Mouse (Mus musculus): ENCODE measurements around the gene Vmn1r233. TPM values are rescaled to one million over a fixed set of nuclear protein-coding genes. Genes with fewer than 3 reads are reported as not detected.

The Vmn1r233 gene
- total RNA-seq (2021): not detected
- long read RNA-seq, experiment 1: 0 reads
- long read RNA-seq, experiment 2: 0 reads

- intact Hi-C loops (cut with DNase I): no loop called here
- no peak for TF ChIP-seq CTCF (IDR thresholded peaks at IDR 0.05)
- no peak within 1 kb of the TSS for H3K27ac ChIP-seq
- H3K4me3 ChIP-seq: no peak within 1 kb of the TSS
- no peak for DNase-seq
Measured at GRCm38 (mm10) chr17:20996364-20996763, at the start of gene Vmn1r233. Vmn1r233 (minus strand) TSS chr17:20996464.

- DNase-seq: no peak
- Histone ChIP-seq H3K4me3 (no peak overlapping the region), H3K27ac (no peak overlapping the region)
- intact Hi-C loops (cut with DNase I): no loop called here
- TF ChIP-seq CTCF (IDR thresholded peaks at IDR 0.05): no peak
Measured at GRCm38 (mm10) chr17:21018410-21019080, 22.3 kb upstream of the Vmn1r233 start.

- intact Hi-C loops (cut with DNase I): no loop called here
- no peak for DNase-seq
- no peak for TF ChIP-seq CTCF (IDR thresholded peaks at IDR 0.05)
- Histone ChIP-seq H3K4me3 (peak overlapping the region; percentile 89), H3K27ac (peak overlapping the region; percentile 89)
Measured at GRCm38 (mm10) chr17:21009726-21010125, 13.5 kb upstream of the Vmn1r233 start.

GRCm38 (mm10) chr17:21008382-21009331 is 12.4 kb upstream of the Vmn1r233 start, which contains the start of gene Zfp160:
Zfp160 (plus strand) TSS chr17:21008903.
- DNase-seq: peak; percentile 86
- peak within 1 kb of the TSS; percentile 89 for H3K4me3 ChIP-seq
- H3K27ac ChIP-seq: peak within 1 kb of the TSS; percentile 89
- TF ChIP-seq CTCF (IDR thresholded peaks at IDR 0.05): no peak
- intact Hi-C loops (cut with DNase I): loop anchor here (1.0 kb wide), 1 partner anchor 62 kb away; no protein-coding TSS in a partner anchor

GRCm38 (mm10) chr17:20993716-20994115 is 2.5 kb downstream of the Vmn1r233 start:
- intact Hi-C loops (cut with DNase I): no loop called here
- no peak for DNase-seq
- H3K4me3 ChIP-seq: no peak overlapping the region
- no peak overlapping the region for H3K27ac ChIP-seq
- TF ChIP-seq CTCF (IDR thresholded peaks at IDR 0.05): no peak

- no peak for DNase-seq
- intact Hi-C loops (cut with DNase I): no loop called here
- no peak for TF ChIP-seq CTCF (IDR thresholded peaks at IDR 0.05)
- Histone ChIP-seq H3K4me3 (no peak overlapping the region), H3K27ac (peak overlapping the region; percentile 55)
Measured at GRCm38 (mm10) chr17:20966681-20967080, 29.6 kb downstream of the Vmn1r233 start.

GRCm38 (mm10) chr17:20965421-20965820 is 30.8 kb downstream of the Vmn1r233 start:
- TF ChIP-seq CTCF (IDR thresholded peaks at IDR 0.05): no peak
- peak; percentile 46 for DNase-seq
- H3K27ac ChIP-seq: peak overlapping the region; percentile 38
- intact Hi-C loops (cut with DNase I): no loop called here
- H3K4me3 ChIP-seq: no peak overlapping the region

- Histone ChIP-seq H3K4me3 (no peak overlapping the region), H3K27ac (no peak overlapping the region)
- no peak for TF ChIP-seq CTCF (IDR thresholded peaks at IDR 0.05)
- intact Hi-C loops (cut with DNase I): no loop called here
- DNase-seq: no peak
Measured at GRCm38 (mm10) chr17:20960386-20960785, 35.9 kb downstream of the Vmn1r233 start.

- intact Hi-C loops (cut with DNase I): loop anchor here (1.0 to 10.0 kb wide), 5 partner anchors 62 to 1478 kb away; partner anchors contain the start of genes Zfp160, Zfp51, Zfp946 and Zfp948
- Histone ChIP-seq H3K4me3 (peak overlapping the region; percentile 85), H3K27ac (peak overlapping the region; percentile 97)
- no peak for DNase-seq
- TF ChIP-seq CTCF (IDR thresholded peaks at IDR 0.05): no peak
Measured at GRCm38 (mm10) chr17:20946636-20947035, 49.6 kb downstream of the Vmn1r233 start.

- peak overlapping the region; percentile 85 for H3K4me3 ChIP-seq
- TF ChIP-seq CTCF (IDR thresholded peaks at IDR 0.05): no peak
- peak overlapping the region; percentile 97 for H3K27ac ChIP-seq
- intact Hi-C loops (cut with DNase I): loop anchor here (1.0 to 10.0 kb wide), 5 partner anchors 62 to 1479 kb away; partner anchors contain the start of genes Zfp160, Zfp51, Zfp946 and Zfp948
- DNase-seq: peak; percentile 30
Measured at GRCm38 (mm10) chr17:20946026-20946565, 50.2 kb downstream of the Vmn1r233 start.

DNA sequence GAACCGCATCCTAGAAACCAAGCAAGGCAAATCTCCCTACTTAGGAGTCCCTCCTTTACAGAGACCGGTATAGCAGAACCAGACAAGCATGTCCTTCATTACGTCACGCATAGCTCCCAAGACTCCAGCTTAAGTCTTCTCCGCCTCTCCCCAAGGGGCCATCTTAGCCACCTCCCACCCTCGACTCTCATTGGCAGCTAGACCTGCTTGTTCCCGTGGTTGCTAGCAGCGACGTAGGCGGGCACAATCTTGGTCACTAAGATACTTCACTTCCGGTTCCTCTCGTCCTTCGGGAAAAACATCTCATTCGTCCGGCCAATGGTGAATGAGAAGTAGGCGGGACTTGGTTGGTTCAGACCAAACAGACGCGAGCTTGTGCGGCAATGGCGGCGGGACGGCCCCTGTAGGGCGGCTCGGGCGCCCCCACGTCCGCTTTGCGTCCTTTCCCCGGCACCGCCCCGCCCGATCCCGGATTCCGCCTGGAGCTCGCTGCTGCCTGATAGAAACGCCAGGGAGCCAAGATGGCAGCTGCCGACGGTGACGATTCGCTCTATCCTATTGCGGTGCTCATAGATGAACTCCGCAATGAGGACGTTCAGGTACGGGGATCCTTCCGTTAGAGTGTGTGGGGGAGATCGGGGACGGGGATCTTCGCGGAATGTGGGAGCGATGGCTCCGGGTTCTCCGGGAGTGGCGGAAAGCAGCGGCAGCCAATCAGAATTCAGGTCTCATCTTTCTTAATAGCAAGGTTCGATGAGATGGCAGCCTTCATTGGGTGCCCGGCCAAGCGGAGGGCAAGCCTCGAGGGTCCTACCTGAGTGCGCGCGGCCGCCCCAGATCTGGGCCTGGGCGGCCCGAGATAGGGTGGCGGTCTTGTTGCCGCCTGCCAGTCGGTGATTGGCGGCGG is 51.0 kb downstream of the Vmn1r233 start, which contains the start of gene Ppp2r1a:
Gene Ppp2r1a, plus strand, starts transcription at position 327 of the 907 bp plus-strand sequence.
- no peak for TF ChIP-seq CTCF (IDR thresholded peaks at IDR 0.05)
- H3K4me3 ChIP-seq: peak within 1 kb of the TSS; percentile 85
- intact Hi-C loops (cut with DNase I): loop anchor here (5.0 to 10.0 kb wide), 4 partner anchors 510 to 1480 kb away; partner anchors contain the start of genes Zfp51, Zfp946 and Zfp948

More for the DNA sequence above, 51.0 kb downstream of the Vmn1r233 start, which contains the start of gene Ppp2r1a:
- DNase-seq: peak; percentile 99
- H3K27ac ChIP-seq: peak within 1 kb of the TSS; percentile 97
